Mouse (Mus musculus): Measurements from ENCODE around the gene Rtbdn.

The Rtbdn gene

DNA sequence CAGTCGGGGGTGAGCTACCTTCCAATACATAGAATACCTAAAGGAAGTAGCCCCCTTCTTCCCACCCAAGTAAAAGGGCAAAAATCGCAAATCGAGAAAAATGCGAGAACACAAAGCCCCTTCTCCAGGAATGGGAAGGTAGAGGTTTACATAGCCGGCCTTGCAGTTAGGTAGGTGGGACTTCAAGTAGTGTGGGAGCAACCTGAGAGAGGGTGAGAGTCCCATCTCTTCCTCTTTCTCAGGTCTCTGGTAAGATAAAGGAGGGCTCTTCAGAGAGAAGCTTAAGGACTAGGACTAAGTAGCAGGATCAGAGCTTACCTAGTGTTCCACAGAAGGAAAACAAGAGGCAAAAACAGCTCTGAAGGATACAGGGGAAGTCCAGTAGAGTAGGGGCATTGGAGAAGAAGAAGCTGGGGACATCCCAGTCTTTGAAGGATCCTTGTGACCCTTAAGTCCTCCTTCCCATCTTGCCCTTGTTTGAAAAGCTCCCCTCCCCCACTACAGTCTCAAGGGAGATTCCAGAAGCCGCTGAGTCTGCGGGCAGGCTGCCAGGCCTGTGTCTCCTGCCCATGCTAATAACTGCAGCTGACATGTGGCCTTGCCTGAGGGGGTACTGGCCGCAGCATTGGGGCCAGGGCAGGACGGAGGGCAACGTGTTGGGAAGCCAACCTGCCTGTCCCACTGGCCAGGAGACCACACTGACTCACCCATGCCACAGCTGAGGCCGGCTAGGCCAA is 34.0 kb downstream of the Rtbdn start:
- peak; percentile 62 for DNase-seq (ENCODE audit: low read depth)

GRCm38 (mm10) chr8:84981644-84982498 is 35.1 kb downstream of the Rtbdn start:
- no peak for DNase-seq (ENCODE audit: low read depth)

DNA sequence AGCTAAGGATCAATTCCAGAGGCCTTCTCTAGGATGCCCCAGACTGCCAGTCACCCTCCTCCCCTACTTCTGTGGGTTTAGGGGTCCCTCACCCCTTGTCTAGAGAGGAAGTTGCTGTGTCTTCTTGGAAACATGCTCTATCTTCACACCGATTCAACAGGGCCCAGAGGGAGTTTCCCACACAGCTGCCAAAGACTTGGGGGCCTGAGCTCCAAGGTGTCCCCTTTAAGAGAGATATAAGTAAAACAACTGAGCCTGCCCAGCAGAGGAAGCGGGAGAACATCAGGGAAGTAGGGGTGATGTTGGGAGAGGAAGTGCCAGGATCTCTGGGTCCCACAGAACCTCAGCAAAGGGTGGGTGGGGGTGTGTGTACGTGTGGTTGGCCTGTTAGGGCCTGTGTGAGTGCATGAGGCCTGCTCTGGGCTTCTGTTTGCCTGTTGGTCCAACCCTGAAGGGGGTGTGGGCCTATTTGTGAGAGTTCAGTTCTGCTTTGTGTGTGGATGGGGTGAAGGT is 35.8 kb downstream of the Rtbdn start:
- DNase-seq (ENCODE audit: low read depth): peak; percentile 45

DNA sequence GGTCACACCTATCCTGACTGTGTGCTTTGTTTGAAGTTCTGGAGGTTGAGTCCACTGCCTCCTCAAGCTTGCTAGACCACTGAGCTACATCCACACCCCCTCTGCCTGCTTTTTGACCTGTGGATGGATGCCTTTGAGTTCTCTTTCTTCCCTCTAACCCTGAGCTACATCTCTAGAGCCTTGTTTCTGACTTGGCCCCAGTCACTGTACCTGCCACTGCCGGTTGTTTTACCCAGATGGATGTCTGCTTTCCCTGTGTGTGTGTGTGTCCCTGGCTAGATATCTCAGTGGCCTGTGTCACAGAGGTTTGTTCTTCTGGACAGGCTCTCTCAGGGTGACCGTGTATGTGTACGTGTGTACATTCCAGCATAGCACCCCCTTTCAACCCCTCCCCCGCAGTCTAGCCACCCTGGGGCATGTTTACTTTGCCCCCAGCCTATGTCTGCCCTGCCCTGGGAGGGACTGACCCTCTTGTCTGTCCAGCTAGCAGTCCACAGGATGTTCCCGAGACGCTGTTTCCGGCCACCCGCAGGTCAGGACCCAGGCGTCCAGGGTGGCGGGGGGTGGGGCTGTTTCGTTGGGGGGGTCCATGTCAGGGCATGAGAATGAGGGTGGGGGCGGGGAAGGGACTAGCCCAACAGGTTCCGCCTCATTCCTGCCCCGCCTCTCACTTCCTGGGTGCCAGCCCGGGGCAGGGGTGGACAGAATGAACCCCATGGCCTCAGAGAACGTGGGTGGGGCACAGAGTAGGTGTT is 37.7 kb downstream of the Rtbdn start:
- peak; percentile 29 for DNase-seq (ENCODE audit: low read depth)

DNA sequence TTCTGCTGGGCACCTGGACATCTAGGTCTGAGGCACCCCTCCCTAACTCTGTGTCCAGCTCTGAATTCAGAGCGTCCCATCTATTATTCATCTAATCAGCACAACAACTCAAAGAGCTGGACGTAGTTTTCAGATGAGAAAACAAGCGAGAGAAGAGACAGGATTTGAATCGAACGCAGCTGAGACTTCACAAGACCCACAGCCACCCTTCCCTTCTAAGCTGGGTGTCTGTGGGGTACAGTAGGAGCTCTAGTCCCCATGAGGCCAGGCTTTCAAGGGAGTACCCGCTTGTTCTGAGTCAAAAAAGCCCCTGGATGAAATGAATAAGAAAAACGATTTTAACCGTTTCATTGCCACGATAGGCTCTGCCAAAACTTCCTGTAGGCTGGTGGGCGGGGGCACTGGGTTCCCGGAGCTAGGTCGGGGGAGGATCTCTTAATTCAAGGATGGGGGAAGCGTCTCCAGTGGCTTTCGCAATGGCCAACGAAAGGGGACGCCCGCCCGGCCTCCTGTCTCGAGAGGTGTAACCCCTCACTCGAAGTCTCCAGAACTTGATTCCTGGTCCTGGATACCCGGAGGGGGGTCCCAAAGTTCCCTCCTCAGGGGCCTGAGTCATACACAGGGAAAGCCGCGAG is 38.4 kb downstream of the Rtbdn start:
- peak; percentile 71 for DNase-seq (ENCODE audit: low read depth)

DNA sequence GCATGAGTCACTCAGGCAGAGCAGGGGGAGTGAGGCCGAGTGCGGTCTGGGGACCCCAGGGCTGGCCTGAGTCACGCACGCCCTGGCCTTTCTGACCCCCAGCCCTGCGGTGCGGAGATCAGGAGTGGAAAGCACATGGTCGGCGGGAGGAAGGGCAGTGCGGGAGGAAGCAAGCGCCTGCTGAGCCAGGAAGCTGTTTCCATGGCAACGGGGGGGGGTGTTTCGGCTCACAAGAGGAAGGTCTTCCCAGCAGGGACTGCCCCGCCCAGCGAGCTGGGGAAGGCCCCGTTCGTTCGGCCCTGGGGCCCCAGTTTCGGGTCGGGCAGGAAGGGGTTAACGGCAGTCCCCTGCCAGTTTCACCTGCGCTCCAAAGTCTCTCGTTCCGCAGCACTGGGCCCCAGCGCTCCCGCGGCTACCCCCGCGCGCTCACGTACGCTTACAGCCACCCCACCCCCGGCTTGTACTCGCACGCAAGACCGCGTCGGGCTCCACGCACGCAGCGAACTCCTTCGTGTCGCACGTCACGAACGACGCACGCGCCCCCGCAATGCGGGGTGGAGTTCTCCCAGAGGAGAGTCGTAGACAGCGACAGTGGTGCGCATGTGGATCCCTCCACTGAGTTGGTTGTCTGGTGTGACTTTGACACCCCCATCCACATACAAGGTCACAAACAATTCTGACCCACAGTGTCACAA is 39.0 kb downstream of the Rtbdn start:
- peak; percentile 97 for DNase-seq (ENCODE audit: low read depth)

DNA sequence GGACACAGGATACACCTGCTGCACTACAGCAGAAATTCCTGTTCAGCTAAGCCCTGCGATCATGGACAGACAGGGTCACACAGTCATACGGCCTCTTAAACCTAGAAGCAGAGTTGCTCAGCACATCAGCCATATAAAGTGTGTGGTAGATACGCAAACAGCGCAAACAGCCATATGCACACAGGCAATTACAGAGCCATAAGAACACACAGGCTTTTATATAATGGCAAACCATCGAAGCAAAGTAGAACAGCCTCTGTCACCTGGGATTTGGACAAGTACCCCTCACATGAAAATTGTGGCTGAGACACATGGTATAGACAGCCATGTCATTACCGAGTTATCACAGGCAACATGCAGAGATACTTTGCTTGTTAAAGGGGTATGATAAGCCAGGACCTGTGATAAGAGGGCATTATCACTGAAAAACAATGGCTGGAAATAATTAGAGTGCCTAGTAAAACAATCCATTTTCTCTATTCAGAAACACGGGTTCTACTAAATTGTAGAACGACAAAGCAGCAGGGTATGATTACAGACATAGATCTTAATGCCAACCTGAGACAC is 39.7 kb downstream of the Rtbdn start:
- no peak for DNase-seq (ENCODE audit: low read depth)

DNA sequence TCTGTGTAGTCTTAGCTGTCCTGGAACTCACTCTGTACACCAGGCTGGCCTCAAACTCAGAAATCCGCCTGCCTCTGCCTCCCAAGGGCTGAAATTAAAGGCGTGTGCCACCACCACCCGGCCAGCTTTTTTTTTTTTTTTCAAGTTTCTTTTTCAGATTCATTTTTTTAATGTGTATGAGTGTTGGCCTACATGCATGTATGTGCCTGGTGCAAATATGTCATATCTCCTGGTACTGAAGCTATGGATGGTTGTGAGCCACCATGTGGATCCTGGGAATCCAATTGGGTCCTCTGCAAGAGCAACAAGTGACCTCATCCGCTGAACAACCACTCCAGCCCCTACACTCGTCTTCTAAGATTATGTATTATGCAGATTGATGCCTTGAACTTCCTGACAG is 40.6 kb downstream of the Rtbdn start:
- DNase-seq (ENCODE audit: low read depth): no peak

GRCm38 (mm10) chr8:84987903-84988302 is 41.1 kb downstream of the Rtbdn start:
- DNase-seq (ENCODE audit: low read depth): no peak

- no peak for DNase-seq (ENCODE audit: low read depth)
Observed at GRCm38 (mm10) chr8:84989311-84989731, 42.5 kb downstream of the Rtbdn start.

GRCm38 (mm10) chr8:84989810-84990209 is 43.0 kb downstream of the Rtbdn start:
- peak; percentile 92 for DNase-seq (ENCODE audit: low read depth)

DNA sequence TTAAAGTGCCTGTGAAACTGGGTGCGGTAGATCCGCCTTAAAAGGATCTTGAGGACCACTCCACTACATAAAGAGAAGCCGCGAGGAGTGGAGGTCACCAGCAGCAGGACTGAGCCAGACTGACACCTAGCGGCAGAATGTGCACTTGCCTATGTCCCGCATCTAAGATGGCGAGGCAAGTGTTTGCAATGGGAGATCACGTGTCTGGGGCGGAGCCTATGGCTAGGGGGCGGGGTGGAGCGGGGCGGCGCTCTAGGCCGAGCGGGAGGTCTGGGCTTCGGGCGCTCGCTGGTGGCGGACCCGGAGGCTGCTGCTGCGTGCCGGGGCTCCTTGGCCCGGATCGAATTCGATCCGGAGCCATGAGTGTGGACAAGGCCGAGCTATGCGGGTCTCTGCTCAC is 43.6 kb downstream of the Rtbdn start, which contains the start of gene Hook2:
Hook2 (plus strand) TSS at position 255 of the 400 bp plus-strand sequence.
- peak; percentile 99 for DNase-seq (ENCODE audit: low read depth)

- DNase-seq (ENCODE audit: low read depth): no peak
Observed at GRCm38 (mm10) chr8:84990836-84991235, 44.0 kb downstream of the Rtbdn start.

GRCm38 (mm10) chr8:84994375-84994774 is 47.6 kb downstream of the Rtbdn start:
- DNase-seq (ENCODE audit: low read depth): no peak

DNA sequence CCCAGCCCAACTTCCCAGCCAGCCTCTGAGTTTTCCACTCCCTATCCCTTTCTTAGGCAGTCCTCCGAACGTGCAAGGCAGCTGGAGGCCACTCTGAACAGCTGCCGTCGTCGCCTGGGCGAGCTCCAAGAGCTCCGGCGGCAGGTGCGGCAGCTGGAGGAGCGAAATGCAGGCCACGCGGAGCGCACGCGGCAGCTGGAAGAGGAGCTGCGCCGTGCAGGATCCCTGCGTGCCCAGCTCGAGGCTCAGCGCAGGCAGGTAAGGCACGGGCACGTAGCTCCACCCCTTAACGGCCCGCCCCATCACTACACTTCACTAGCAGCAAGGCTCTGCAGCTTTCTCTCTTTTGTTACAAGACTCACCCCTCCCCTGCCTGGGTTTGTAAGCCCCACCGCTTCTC is 48.9 kb downstream of the Rtbdn start:
- DNase-seq (ENCODE audit: low read depth): no peak

DNA sequence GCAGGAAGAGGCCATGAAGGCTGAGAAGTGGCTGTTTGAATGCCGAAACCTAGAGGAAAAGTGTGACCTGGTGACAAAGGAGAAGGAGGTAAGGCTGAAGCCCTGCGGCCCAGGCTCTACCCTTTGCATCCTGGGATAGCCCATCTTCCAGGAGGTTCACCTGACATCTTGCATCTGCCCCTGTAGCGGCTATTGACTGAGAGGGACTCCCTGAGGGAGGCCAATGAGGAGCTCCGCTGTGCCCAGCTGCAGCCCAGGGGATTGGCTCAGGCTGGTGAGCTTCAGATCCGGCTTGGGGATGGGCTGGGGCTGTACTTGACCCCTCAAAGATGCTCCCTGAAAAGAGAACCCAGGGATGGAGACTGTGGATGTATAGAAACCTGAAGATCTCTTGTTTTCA is 50.2 kb downstream of the Rtbdn start:
- DNase-seq (ENCODE audit: low read depth): no peak

GRCm38 (mm10) chr8:84997649-84998295 is 51.0 kb downstream of the Rtbdn start:
- DNase-seq (ENCODE audit: low read depth): peak; percentile 94

All from naive thymus-derived CD4-positive, alpha-beta T cell, adult 2 months (primary cell).